Mouse (Mus musculus) neural tube, embryonic 12.5 days (tissue): ENCODE data around the gene Olfr406. TPM values are rescaled to one million over a fixed set of nuclear protein-coding genes. Genes with fewer than 3 reads are reported as not detected.

Experiments used
- ATAC-seq: fragments of 200-750 bp; cut with Nextera tagmentation; 2 replicates; pipeline ENCODE4 v1.8.0; 2017; ENCODE audit warnings: low read depth, mild to moderate bottlenecking, moderate TSS enrichment, moderate library complexity; ENCODE audit not compliant: low FRiP score
- H3K27ac ChIP-seq: fragments of 300-500 bp; sonication (generic); 2 replicates; pipeline ENCODE4 v1.5.1; 2016
- H3K27me3 ChIP-seq: fragments of 300-500 bp; sonication (generic); replicated peaks from 2 replicates; pipeline ENCODE4 v1.6.1; 2016; ENCODE audit warnings: mild to moderate bottlenecking
- H3K36me3 ChIP-seq: fragments of 300-500 bp; sonication (generic); 2 replicates; pipeline ENCODE4 v1.6.1; 2016; ENCODE audit warnings: mild to moderate bottlenecking
- H3K4me1 ChIP-seq: fragments of 300-500 bp; sonication (generic); 2 replicates; pipeline ENCODE4 v1.6.1; 2016
- H3K4me2 ChIP-seq: fragments of 300-500 bp; sonication (generic); replicated peaks from 2 replicates; pipeline ENCODE4 v1.6.1; 2016; ENCODE audit warnings: mild to moderate bottlenecking
- H3K4me3 ChIP-seq: fragments of 300-500 bp; sonication (generic); 2 replicates; pipeline ENCODE4 v1.5.1; 2016
- H3K9ac ChIP-seq: fragments of 300-500 bp; sonication (generic); 2 replicates; pipeline ENCODE4 v1.6.1; 2016; ENCODE audit warnings: mild to moderate bottlenecking
- H3K9me3 ChIP-seq: fragments of 300-500 bp; sonication (generic); 2 replicates; pipeline ENCODE4 v1.6.1; 2016; ENCODE audit warnings: mild to moderate bottlenecking
- WGBS: fragments of 180-500 bp; shearing (Covaris S2); methylation state at CpG from one replicate; pipeline ENCODE4 v1.1.7; 2016; 5-methylcytosine and 5-hydroxymethylcytosine counted together
- polyA plus RNA-seq: library from polyadenylated mRNA; unstranded; fragments of >200 nt; fragmentation: Nextera tagmentation; extraction: Ambion mirVana; gene quantifications from 2 replicates; pipeline ENCODE4 v1.2.1, GENCODE M21; 2016

The Olfr406 gene
- not detected in 2 replicates for polyA plus RNA-seq

GRCm38 (mm10) chr11:74259508-74259907, at the start of gene Olfr406:
Olfr406 (plus strand) TSS chr11:74259808.
- no peak within 1 kb of the TSS for H3K9ac ChIP-seq
- no peaks in the 10 kb centered on the region for H3K36me3 ChIP-seq
- H3K4me3 ChIP-seq: no peak within 1 kb of the TSS
- H3K27ac ChIP-seq: no peak within 1 kb of the TSS
- H3K4me1 ChIP-seq: no peaks in the 10 kb centered on the region
- 57% methylated on average over 2 of the region's 2 CpGs for WGBS
- H3K27me3 ChIP-seq: no peaks in the 10 kb centered on the region
- peaks cover 25% of the 10 kb centered on the region; the same call in 1 of the 2 replicates for H3K9me3 ChIP-seq
- no peak for ATAC-seq
- no peak within 1 kb of the TSS for H3K4me2 ChIP-seq

GRCm38 (mm10) chr11:74211279-74211678, 48.3 kb upstream of the Olfr406 start, which contains the start of gene Olfr43:
Olfr43 (minus strand) TSS chr11:74211379.
- no peak within 1 kb of the TSS for H3K4me3 ChIP-seq
- 71% methylated on average over 1 of the region's 1 CpGs for WGBS
- no peak for ATAC-seq

GRCm38 (mm10) chr11:74241201-74241600, 18.4 kb upstream of the Olfr406 start:
- no peak for ATAC-seq
- H3K27ac ChIP-seq: no peak overlapping the region
- no peaks in the 10 kb centered on the region for H3K27me3 ChIP-seq
- WGBS: 88% methylated on average over 3 of the region's 3 CpGs
- no peaks in the 10 kb centered on the region for H3K36me3 ChIP-seq
- H3K4me3 ChIP-seq: no peak overlapping the region
- no peak overlapping the region for H3K9ac ChIP-seq
- H3K9me3 ChIP-seq: peaks cover 21% of the 10 kb centered on the region
- no peaks in the 10 kb centered on the region for H3K4me1 ChIP-seq
- no peak overlapping the region for H3K4me2 ChIP-seq

More at GRCm38 (mm10) chr11:74211279-74211678, 48.3 kb upstream of the Olfr406 start, which contains the start of gene Olfr43:
- no peaks in the 10 kb centered on the region for H3K27me3 ChIP-seq
- peaks cover 22% of the 10 kb centered on the region; the same call in 1 of the 2 replicates for H3K9me3 ChIP-seq
- no peaks in the 10 kb centered on the region for H3K4me1 ChIP-seq
- no peaks in the 10 kb centered on the region for H3K36me3 ChIP-seq
- no peak within 1 kb of the TSS for H3K27ac ChIP-seq
- H3K9ac ChIP-seq: no peak within 1 kb of the TSS
- no peak within 1 kb of the TSS for H3K4me2 ChIP-seq

GRCm38 (mm10) chr11:74283436-74283835, 23.8 kb downstream of the Olfr406 start, which contains the start of gene Olfr59:
Olfr59 (plus strand) TSS chr11:74283736.
- ATAC-seq: no peak
- peaks cover 19% of the 10 kb centered on the region; the same call in 1 of the 2 replicates for H3K9me3 ChIP-seq
- no peak within 1 kb of the TSS for H3K9ac ChIP-seq
- H3K4me3 ChIP-seq: no peak within 1 kb of the TSS
- 69% methylated on average over 2 of the region's 2 CpGs for WGBS
- H3K27ac ChIP-seq: no peak within 1 kb of the TSS
- H3K4me1 ChIP-seq: no peaks in the 10 kb centered on the region
- no peak within 1 kb of the TSS for H3K4me2 ChIP-seq
- no peaks in the 10 kb centered on the region for H3K27me3 ChIP-seq
- no peaks in the 10 kb centered on the region for H3K36me3 ChIP-seq

- ATAC-seq: no peak
- 78% methylated on average over 2 of the region's 2 CpGs for WGBS
Observed at GRCm38 (mm10) chr11:74287256-74287655, 27.6 kb downstream of the Olfr406 start.

More at GRCm38 (mm10) chr11:74287256-74287655, 27.6 kb downstream of the Olfr406 start:
- Histone ChIP-seq H3K36me3 (no peaks in the 10 kb centered on the region), H3K4me1 (no peaks in the 10 kb centered on the region), H3K4me3 (no peak overlapping the region), H3K9ac (no peak overlapping the region), H3K27ac (no peak overlapping the region), H3K4me2 (no peak overlapping the region), H3K27me3 (no peaks in the 10 kb centered on the region), H3K9me3 (0 out of 2 replicates have a peak, but pooled peaks cover 8% of the 10 kb centered on the region)

Other genes with a start within 250 kb of the Olfr406 start
- not detected in 2 replicates for gene Olfr139, start 203.3 kb upstream of the Olfr406 start, polyA plus RNA-seq
- gene Olfr399, start 203.2 kb upstream of the Olfr406 start, polyA plus RNA-seq: not detected in 2 replicates
- gene Zfp616, start 189.9 kb upstream of the Olfr406 start, polyA plus RNA-seq: not detected in 2 replicates
- gene Olfr401, start 146.1 kb upstream of the Olfr406 start, polyA plus RNA-seq: not detected in 2 replicates
- gene Olfr402, start 106.3 kb upstream of the Olfr406 start, polyA plus RNA-seq: not detected in 2 replicates
- not detected in 2 replicates for gene Olfr403, start 73.6 kb upstream of the Olfr406 start, polyA plus RNA-seq
- not detected in 2 replicates for gene Olfr43, start 48.4 kb upstream of the Olfr406 start, polyA plus RNA-seq
- not detected in 2 replicates for gene Olfr59, start 23.9 kb downstream of the Olfr406 start, polyA plus RNA-seq
- gene Olfr410, start 78.2 kb downstream of the Olfr406 start, polyA plus RNA-seq: not detected in 2 replicates
- not detected in 2 replicates for gene Olfr411, start 92.8 kb downstream of the Olfr406 start, polyA plus RNA-seq
- gene Olfr412, start 102.3 kb downstream of the Olfr406 start, polyA plus RNA-seq: not detected in 2 replicates